Mouse (Mus musculus) hindbrain, embryonic 13.5 days (tissue): ENCODE data around the gene Urad. TPM values are rescaled to one million over a fixed set of nuclear protein-coding genes. Genes with fewer than 3 reads are reported as not detected.

Experiments used
- ATAC-seq: fragments of 200-750 bp; cut with Nextera tagmentation; 2 replicates; pipeline ENCODE4 v1.8.0; 2017; ENCODE audit warnings: moderate TSS enrichment; ENCODE audit not compliant: low FRiP score
- H3K27ac ChIP-seq: fragments of 300-500 bp; sonication (generic); 2 replicates; pipeline ENCODE4 v1.5.1; 2015; ENCODE audit warnings: inconsistent platforms, mild to moderate bottlenecking, moderate library complexity
- H3K27me3 ChIP-seq: fragments of 300-500 bp; sonication (generic); 2 replicates; pipeline ENCODE4 v1.6.1; 2015; ENCODE audit warnings: mild to moderate bottlenecking, inconsistent platforms
- H3K36me3 ChIP-seq: fragments of 300-500 bp; sonication (generic); 2 replicates; pipeline ENCODE4 v1.6.1; 2015; ENCODE audit warnings: mild to moderate bottlenecking, inconsistent platforms
- H3K4me1 ChIP-seq: fragments of 300-500 bp; sonication (generic); replicated peaks from 2 replicates; pipeline ENCODE4 v1.6.1; 2015; ENCODE audit warnings: inconsistent platforms
- H3K4me2 ChIP-seq: fragments of 300-500 bp; sonication (generic); 2 replicates; pipeline ENCODE4 v1.6.1; 2015; ENCODE audit warnings: inconsistent platforms, mild to moderate bottlenecking, moderate library complexity
- H3K4me3 ChIP-seq: fragments of 300-500 bp; sonication (generic); 2 replicates; pipeline ENCODE4 v1.5.1; 2015; ENCODE audit warnings: mild to moderate bottlenecking, inconsistent platforms
- H3K9ac ChIP-seq: fragments of 300-500 bp; sonication (generic); 2 replicates; pipeline ENCODE4 v1.6.1; 2015; ENCODE audit warnings: mild to moderate bottlenecking, inconsistent platforms
- H3K9me3 ChIP-seq: fragments of 300-500 bp; sonication (generic); 2 replicates; pipeline ENCODE4 v1.6.1; 2016; ENCODE audit warnings: inconsistent platforms
- WGBS: fragments of 180-500 bp; shearing (Covaris S2); methylation state at CpG from one replicate; pipeline ENCODE4 v1.1.7; 2015; 5-methylcytosine and 5-hydroxymethylcytosine counted together
- polyA plus RNA-seq: library from polyadenylated mRNA; unstranded; fragments of >200 nt; fragmentation: Nextera tagmentation; extraction: Ambion mirVana; gene quantifications from 2 replicates; pipeline ENCODE4 v1.2.1, GENCODE M21; 2015

The Urad gene
- polyA plus RNA-seq, 1 experiment from 2014 or later, result not detected

- Histone ChIP-seq H3K4me3 (no peak overlapping the region), H3K4me1 (peaks cover 19% of the 10 kb centered on the region)
- under 1% methylated on average over 54 of the region's 54 CpGs for whole genome bisulfite sequencing
These were observed 17.7 kb downstream of the Urad start for GRCm38 (mm10) chr5:147304276-147305155.

DNA sequence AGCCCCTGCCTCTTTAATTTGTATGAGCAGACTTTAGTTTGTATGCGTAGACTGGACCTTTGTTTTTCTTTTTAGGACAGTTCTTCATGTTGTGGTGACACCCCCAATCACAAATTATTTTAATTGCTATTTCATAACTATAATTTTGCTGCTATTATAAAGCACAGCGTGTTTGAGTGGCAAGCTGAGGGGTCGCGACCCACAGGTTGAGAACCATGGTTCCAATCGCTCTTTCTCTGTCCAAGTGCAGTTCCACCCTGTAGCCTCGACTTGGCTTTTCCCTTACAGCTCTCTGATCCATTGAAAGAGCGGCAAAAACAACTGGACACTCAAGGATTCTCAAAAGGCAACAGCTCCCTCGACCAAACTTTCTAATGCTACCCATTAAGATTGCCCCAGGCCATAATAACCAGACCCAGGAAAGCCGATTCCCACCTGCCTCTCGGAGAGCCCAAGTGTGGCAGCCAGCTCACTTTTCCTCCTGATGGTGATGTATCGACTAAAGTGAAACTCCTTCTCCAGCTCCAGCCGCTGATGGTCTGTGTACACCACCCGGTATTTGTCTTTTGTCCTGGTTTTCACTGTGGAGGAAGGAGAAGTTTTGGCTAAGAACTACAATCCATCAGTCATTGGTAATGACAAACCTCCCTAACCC lies 19.4 kb downstream of the Urad start:
- WGBS, result 6% methylated on average over 13 of the region's 13 CpGs
- no peak overlapping the region for H3K4me3 ChIP-seq
- no peak overlapping the region for H3K27ac ChIP-seq
- no peak for ATAC-seq
- H3K4me2 ChIP-seq, result no peak overlapping the region
- H3K36me3 ChIP-seq, result no peaks in the 10 kb centered on the region
- no peak overlapping the region for H3K9ac ChIP-seq
- H3K27me3 ChIP-seq, result peaks cover 100% of the 10 kb centered on the region
- no peaks in the 10 kb centered on the region for H3K9me3 ChIP-seq
- H3K4me1 ChIP-seq, result peaks cover 23% of the 10 kb centered on the region

More at GRCm38 (mm10) chr5:147304276-147305155, 17.7 kb downstream of the Urad start:
- H3K36me3 ChIP-seq, result no peaks in the 10 kb centered on the region
- no peaks in the 10 kb centered on the region for H3K9me3 ChIP-seq
- ATAC-seq, result no peak
- H3K4me2 ChIP-seq, result no peak overlapping the region
- H3K27ac ChIP-seq, result no peak overlapping the region
- peaks cover 100% of the 10 kb centered on the region for H3K27me3 ChIP-seq
- no peak overlapping the region for H3K9ac ChIP-seq

DNA sequence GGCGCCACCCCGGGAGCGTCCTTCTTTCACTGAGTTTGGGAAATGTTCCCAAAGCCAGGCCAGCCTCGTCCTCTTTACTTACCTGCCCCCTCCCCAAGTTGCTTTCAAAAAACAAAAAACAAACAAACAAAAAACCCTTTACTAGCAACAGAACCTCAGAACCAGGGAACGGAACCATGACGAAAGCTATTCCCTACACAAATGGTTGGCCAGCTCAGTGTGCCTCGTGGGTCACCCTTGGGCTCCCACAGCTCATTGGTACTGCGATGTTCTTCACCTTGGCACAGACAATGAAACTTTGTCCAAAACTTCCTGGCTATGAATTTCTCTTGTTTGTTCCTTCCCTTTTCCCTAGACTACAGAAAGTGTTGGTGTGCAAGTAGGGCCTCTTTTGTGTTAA lies 20.1 kb downstream of the Urad start:
- 8% methylated on average over 8 of the region's 8 CpGs for WGBS
- Histone ChIP-seq H3K4me1 (peaks cover 23% of the 10 kb centered on the region), H3K9me3 (no peaks in the 10 kb centered on the region), H3K27me3 (peaks cover 100% of the 10 kb centered on the region), H3K27ac (no peak overlapping the region), H3K4me2 (no peak overlapping the region), H3K9ac (no peak overlapping the region), H3K36me3 (no peaks in the 10 kb centered on the region), H3K4me3 (no peak overlapping the region)
- no peak for ATAC-seq

GRCm38 (mm10) chr5:147301781-147302070 lies 20.5 kb downstream of the Urad start:
- Histone ChIP-seq H3K4me1 (peaks cover 21% of the 10 kb centered on the region), H3K27me3 (peaks cover 100% of the 10 kb centered on the region), H3K4me2 (no peak overlapping the region), H3K9me3 (no peaks in the 10 kb centered on the region), H3K9ac (no peak overlapping the region), H3K27ac (no peak overlapping the region), H3K36me3 (no peaks in the 10 kb centered on the region), H3K4me3 (no peak overlapping the region)
- no peak for ATAC-seq
- WGBS, result 4% methylated on average over 10 of the region's 10 CpGs

- H3K27me3 ChIP-seq, result peaks cover 100% of the 10 kb centered on the region
- WGBS, result 2% methylated on average over 21 of the region's 21 CpGs
- no peak overlapping the region for H3K4me2 ChIP-seq
- ATAC-seq, result no peak
- no peaks in the 10 kb centered on the region for H3K9me3 ChIP-seq
- H3K9ac ChIP-seq, result no peak overlapping the region
- no peaks in the 10 kb centered on the region for H3K36me3 ChIP-seq
- H3K4me1 ChIP-seq, result peaks cover 16% of the 10 kb centered on the region
- no peak overlapping the region for H3K27ac ChIP-seq
- no peak overlapping the region for H3K4me3 ChIP-seq
These were observed 21.1 kb downstream of the Urad start for GRCm38 (mm10) chr5:147300917-147301780.

DNA sequence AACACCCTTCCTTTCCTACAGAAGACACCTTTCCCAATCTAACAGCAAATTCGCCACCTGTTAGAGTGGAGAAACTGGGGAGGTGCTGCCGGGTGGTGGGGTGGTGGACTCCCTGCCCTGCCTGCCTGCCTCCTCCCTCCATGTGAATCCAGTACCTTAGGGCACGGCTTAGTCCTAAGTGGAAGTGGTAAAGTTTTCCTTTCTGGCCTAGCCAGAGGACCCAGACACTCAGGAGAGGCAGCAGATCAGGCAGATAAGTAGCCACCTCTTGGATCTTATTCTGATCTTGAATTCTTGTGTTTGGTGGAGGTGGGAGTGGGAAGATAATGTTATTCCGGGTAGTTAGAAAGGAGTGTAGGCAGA lies 22.3 kb downstream of the Urad start:
- H3K27me3 ChIP-seq, result peaks cover 100% of the 10 kb centered on the region
- 5% methylated on average over 4 of the region's 4 CpGs for WGBS
- no peak overlapping the region for H3K4me2 ChIP-seq
- no peak overlapping the region for H3K4me3 ChIP-seq
- H3K4me1 ChIP-seq, result peaks cover 13% of the 10 kb centered on the region
- H3K9ac ChIP-seq, result no peak overlapping the region
- no peak for ATAC-seq
- no peaks in the 10 kb centered on the region for H3K36me3 ChIP-seq
- H3K27ac ChIP-seq, result no peak overlapping the region
- H3K9me3 ChIP-seq, result no peaks in the 10 kb centered on the region

DNA sequence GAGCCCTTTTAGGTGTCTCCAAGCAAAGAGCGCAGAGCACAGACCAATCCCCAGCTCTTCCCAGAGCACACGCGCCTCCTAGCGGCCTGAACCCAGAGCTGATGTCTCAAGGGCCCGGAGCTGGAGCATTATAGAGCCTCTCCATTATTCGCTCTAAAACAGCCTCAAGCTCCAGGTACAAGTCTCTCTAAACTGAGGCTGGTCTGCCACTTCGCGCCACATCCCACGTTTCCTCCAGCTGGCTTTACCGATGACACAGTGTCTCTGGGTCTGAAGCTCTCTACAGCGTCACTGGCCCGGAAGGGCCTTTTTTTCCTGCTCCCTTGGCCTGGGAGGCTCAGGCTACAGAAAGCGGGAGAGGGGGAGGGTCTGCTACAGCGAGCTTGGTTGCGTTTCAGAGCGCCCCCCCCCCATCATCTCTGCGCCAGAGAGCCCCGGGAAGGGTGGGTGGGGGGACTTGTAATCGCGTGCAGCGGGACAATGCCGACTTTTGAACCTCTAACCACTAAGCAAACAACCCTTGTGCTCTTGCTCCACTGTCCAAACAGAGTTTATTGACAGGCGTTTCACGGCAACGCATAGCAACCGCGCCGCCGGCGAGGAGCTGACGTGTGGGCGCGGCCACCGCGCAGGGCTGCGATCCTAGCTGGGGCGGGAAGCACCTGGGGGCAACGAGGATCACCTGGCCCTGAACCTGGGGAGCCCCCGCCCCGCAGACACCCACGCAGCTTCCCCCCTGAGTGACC lies 22.8 kb downstream of the Urad start:
- no peak for ATAC-seq
- no peak overlapping the region; the same call in 1 of the 2 replicates for H3K4me3 ChIP-seq

GRCm38 (mm10) chr5:147297249-147297648 lies 25.0 kb downstream of the Urad start:
- no peak for ATAC-seq
- no peak overlapping the region for H3K4me2 ChIP-seq
- H3K9me3 ChIP-seq, result no peaks in the 10 kb centered on the region
- WGBS, result 69% methylated on average over 5 of the region's 5 CpGs
- no peak overlapping the region for H3K4me3 ChIP-seq
- H3K36me3 ChIP-seq, result no peaks in the 10 kb centered on the region
- peaks cover 11% of the 10 kb centered on the region for H3K4me1 ChIP-seq
- no peak overlapping the region for H3K9ac ChIP-seq
- H3K27me3 ChIP-seq, result peaks cover 100% of the 10 kb centered on the region
- H3K27ac ChIP-seq, result no peak overlapping the region

More for the DNA sequence above, 22.8 kb downstream of the Urad start:
- H3K9ac ChIP-seq, result no peak overlapping the region
- H3K27me3 ChIP-seq, result peaks cover 100% of the 10 kb centered on the region
- H3K36me3 ChIP-seq, result no peaks in the 10 kb centered on the region
- no peak overlapping the region for H3K27ac ChIP-seq
- peak overlapping the region; percentile 31 for H3K4me2 ChIP-seq
- peaks cover 8% of the 10 kb centered on the region; the same call in 1 of the 2 replicates for H3K4me1 ChIP-seq
- no peaks in the 10 kb centered on the region for H3K9me3 ChIP-seq
- under 1% methylated on average over 41 of the region's 41 CpGs for WGBS

- Histone ChIP-seq H3K4me2 (no peak overlapping the region), H3K36me3 (no peaks in the 10 kb centered on the region), H3K9ac (no peak overlapping the region), H3K9me3 (no peaks in the 10 kb centered on the region), H3K27ac (no peak overlapping the region), H3K27me3 (peaks cover 85% of the 10 kb centered on the region), H3K4me3 (no peak overlapping the region), H3K4me1 (peaks cover 4% of the 10 kb centered on the region; the same call in 1 of the 2 replicates)
- no peak for ATAC-seq
- WGBS, result 12% methylated on average over 20 of the region's 20 CpGs
These were observed 28.1 kb downstream of the Urad start for GRCm38 (mm10) chr5:147294121-147294520.

DNA sequence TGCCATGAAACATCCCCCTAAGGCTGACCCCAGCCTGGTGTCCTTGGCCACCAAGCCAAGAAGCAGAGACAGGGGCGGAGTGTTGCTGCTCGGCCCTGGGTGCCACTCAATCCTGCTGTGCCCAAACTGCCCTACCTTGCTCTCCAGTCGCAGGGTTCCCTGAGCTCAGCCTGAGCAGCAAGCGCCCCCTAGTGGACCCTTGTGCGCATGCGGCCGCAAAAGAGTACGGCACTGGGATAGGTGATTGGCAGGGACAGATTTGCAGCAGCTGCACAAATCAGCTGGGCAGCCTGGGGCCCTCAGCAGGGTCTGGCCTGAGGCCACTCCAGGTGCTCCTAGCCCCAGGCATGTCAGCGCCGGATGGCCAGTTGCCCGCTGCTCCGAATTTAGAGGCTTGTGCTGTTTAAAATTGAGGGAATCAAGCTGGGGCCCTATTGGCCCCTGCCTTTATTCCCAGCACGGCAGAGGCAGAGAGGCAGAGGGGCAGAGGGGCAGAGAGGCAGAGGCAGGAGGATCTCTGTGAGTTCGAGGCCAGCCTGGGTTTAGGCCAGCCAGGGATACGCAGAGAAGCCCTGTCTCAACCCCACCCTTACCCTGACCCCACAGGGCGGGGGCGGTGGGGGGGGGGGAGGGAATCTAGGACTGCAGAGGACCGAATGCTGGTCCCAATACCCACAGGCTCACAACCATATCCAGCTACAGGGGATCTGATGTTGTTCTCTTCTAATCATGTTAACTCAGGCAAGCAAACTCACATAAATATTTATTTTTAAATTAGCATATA lies 28.9 kb downstream of the Urad start:
- 18% methylated on average over 18 of the region's 18 CpGs for WGBS

GRCm38 (mm10) chr5:147292506-147293120 lies 29.6 kb downstream of the Urad start:
- no peak for ATAC-seq
- 47% methylated on average over 13 of the region's 13 CpGs for WGBS
- Histone ChIP-seq H3K4me3 (no peak overlapping the region), H3K4me1 (peaks cover 4% of the 10 kb centered on the region; the same call in 1 of the 2 replicates), H3K27me3 (peaks cover 81% of the 10 kb centered on the region), H3K27ac (no peak overlapping the region), H3K9ac (no peak overlapping the region), H3K9me3 (no peaks in the 10 kb centered on the region), H3K4me2 (no peak overlapping the region), H3K36me3 (no peaks in the 10 kb centered on the region)

More for the DNA sequence above, 28.9 kb downstream of the Urad start:
- Histone ChIP-seq H3K27me3 (peaks cover 81% of the 10 kb centered on the region), H3K27ac (no peak overlapping the region), H3K4me2 (no peak overlapping the region), H3K4me1 (peaks cover 4% of the 10 kb centered on the region; the same call in 1 of the 2 replicates), H3K9me3 (no peaks in the 10 kb centered on the region), H3K4me3 (no peak overlapping the region), H3K9ac (no peak overlapping the region), H3K36me3 (no peaks in the 10 kb centered on the region)
- peak; percentile 61 for ATAC-seq
